Mouse (Mus musculus): ENCODE data around the gene Gm44973. TPM values are rescaled to one million over a fixed set of nuclear protein-coding genes. Genes with fewer than 3 reads are reported as not detected.

Gm44973 gene
- not detected in 2 replicates for polyA plus RNA-seq (2012; rRNA removed; ENCODE audit: low replicate concordance)

GRCm38 (mm10) chr7:5015118-5016001 is at the start of gene Gm44973:
Gene Gm44973, plus strand, starts transcription at chr7:5015496.

GRCm38 (mm10) chr7:4971068-4971467 is 44.2 kb upstream of the Gm44973 start, which contains the start of gene Sbk3:
Gene Sbk3, minus strand, starts transcription at chr7:4971168.

GRCm38 (mm10) chr7:4996003-4996895 is 19.0 kb upstream of the Gm44973 start, which contains the start of gene Zfp579:
Gene Zfp579, minus strand, starts transcription at chr7:4996158.

GRCm38 (mm10) chr7:5014251-5015117 is 812 bp upstream of the Gm44973 start, which contains the start of the genes Zfp524 and Fiz1:
Gene Zfp524, plus strand, starts transcription at chr7:5014415.
Gene Fiz1, minus strand, starts transcription at chr7:5014697.

GRCm38 (mm10) chr7:5020000-5020681 is 4.8 kb downstream of the Gm44973 start, which contains the start of the genes Zfp865 and Ccdc106:
Gene Zfp865, plus strand, starts transcription at chr7:5020376.
Gene Ccdc106, plus strand, starts transcription at chr7:5020553.

GRCm38 (mm10) chr7:5033818-5034217 is 18.5 kb downstream of the Gm44973 start, which contains the start of gene 4632433K11Rik:
Gene 4632433K11Rik, plus strand, starts transcription at chr7:5034118.

GRCm38 (mm10) chr7:5038109-5038732 is 22.9 kb downstream of the Gm44973 start, which contains the start of gene Zfp784:
Gene Zfp784, minus strand, starts transcription at chr7:5038446.

GRCm38 (mm10) chr7:5051193-5052192 is 36.2 kb downstream of the Gm44973 start, which contains the start of gene Zfp580:
Gene Zfp580, plus strand, starts transcription at chr7:5051538.

GRCm38 (mm10) chr7:5061774-5062359 is 46.6 kb downstream of the Gm44973 start, which contains the start of gene U2af2:
Gene U2af2, plus strand, starts transcription at chr7:5062143.

GRCm38 (mm10) chr7:5080010-5080751 is 64.9 kb downstream of the Gm44973 start, which contains the start of gene Epn1:
Gene Epn1, plus strand, starts transcription at chr7:5080235.

Other genes with a start within 250 kb of the Gm44973 start
- gene Fam71e2, start 244.2 kb upstream of the Gm44973 start, polyA plus RNA-seq (2012; rRNA removed; ENCODE audit: low replicate concordance) = not detected in 2 replicates
- gene Il11, start 232.6 kb upstream of the Gm44973 start, polyA plus RNA-seq (2012; rRNA removed; ENCODE audit: low replicate concordance) = 0.21 and 0.53 TPM in 2 replicates
- not detected in 2 replicates for gene Tmem190, start 232.6 kb upstream of the Gm44973 start, polyA plus RNA-seq (2012; rRNA removed; ENCODE audit: low replicate concordance)
- 245 and 842 TPM in 2 replicates for gene Tmem238, start 225.8 kb upstream of the Gm44973 start, polyA plus RNA-seq (2012; rRNA removed; ENCODE audit: low replicate concordance)
- 347 and 393 TPM in 2 replicates for gene Rpl28, start 222.6 kb upstream of the Gm44973 start, polyA plus RNA-seq (2012; rRNA removed; ENCODE audit: low replicate concordance)
- gene Ube2s, start 202.9 kb upstream of the Gm44973 start, polyA plus RNA-seq (2012; rRNA removed; ENCODE audit: low replicate concordance) = 184 and 256 TPM in 2 replicates
- 0.19 and 3.1 TPM in 2 replicates for gene Shisa7, start 170.8 kb upstream of the Gm44973 start, polyA plus RNA-seq (2012; rRNA removed; ENCODE audit: low replicate concordance)
- 31.8 and 33.1 TPM in 2 replicates for gene Isoc2b, start 145.2 kb upstream of the Gm44973 start, polyA plus RNA-seq (2012; rRNA removed; ENCODE audit: low replicate concordance)
- gene Isoc2a, start 138.3 kb upstream of the Gm44973 start, polyA plus RNA-seq (2012; rRNA removed; ENCODE audit: low replicate concordance) = 34.1 and 38.8 TPM in 2 replicates
- not detected in 2 replicates for gene Gm36210, start 109.0 kb upstream of the Gm44973 start, polyA plus RNA-seq (2012; rRNA removed; ENCODE audit: low replicate concordance)
- 26.2 and 34.2 TPM in 2 replicates for gene Zfp628, start 100.3 kb upstream of the Gm44973 start, polyA plus RNA-seq (2012; rRNA removed; ENCODE audit: low replicate concordance)
- 8.4 and 8.7 TPM in 2 replicates for gene Nat14, start 93.5 kb upstream of the Gm44973 start, polyA plus RNA-seq (2012; rRNA removed; ENCODE audit: low replicate concordance)
- gene Ssc5d, start 89.7 kb upstream of the Gm44973 start, polyA plus RNA-seq (2012; rRNA removed; ENCODE audit: low replicate concordance) = 2.7 and 4.6 TPM in 2 replicates
- not detected in 2 replicates for gene Sbk2, start 51.1 kb upstream of the Gm44973 start, polyA plus RNA-seq (2012; rRNA removed; ENCODE audit: low replicate concordance)
- gene Sbk3, start 44.3 kb upstream of the Gm44973 start, polyA plus RNA-seq (2012; rRNA removed; ENCODE audit: low replicate concordance) = 0.02 TPM in 1 of 2 replicates, not detected in the other
- 39.0 and 47.9 TPM in 2 replicates for gene Zfp579, start 19.3 kb upstream of the Gm44973 start, polyA plus RNA-seq (2012; rRNA removed; ENCODE audit: low replicate concordance)
- gene Zfp524, start 1.1 kb upstream of the Gm44973 start, polyA plus RNA-seq (2012; rRNA removed; ENCODE audit: low replicate concordance) = 46.4 and 57.1 TPM in 2 replicates
- 24.9 and 25.9 TPM in 2 replicates for gene Fiz1, start 799 bp upstream of the Gm44973 start, polyA plus RNA-seq (2012; rRNA removed; ENCODE audit: low replicate concordance)
- gene Zfp865, start 4.9 kb downstream of the Gm44973 start, polyA plus RNA-seq (2012; rRNA removed; ENCODE audit: low replicate concordance) = 29.9 and 32.6 TPM in 2 replicates
- gene Ccdc106, start 5.1 kb downstream of the Gm44973 start, polyA plus RNA-seq (2012; rRNA removed; ENCODE audit: low replicate concordance) = 1.6 and 2.3 TPM in 2 replicates
- not detected in 2 replicates for gene 4632433K11Rik, start 18.6 kb downstream of the Gm44973 start, polyA plus RNA-seq (2012; rRNA removed; ENCODE audit: low replicate concordance)
- gene Zfp784, start 22.9 kb downstream of the Gm44973 start, polyA plus RNA-seq (2012; rRNA removed; ENCODE audit: low replicate concordance) = 6.7 and 8.4 TPM in 2 replicates
- 18.1 and 22.7 TPM in 2 replicates for gene Zfp580, start 36.0 kb downstream of the Gm44973 start, polyA plus RNA-seq (2012; rRNA removed; ENCODE audit: low replicate concordance)
- 108 and 110 TPM in 2 replicates for gene U2af2, start 46.6 kb downstream of the Gm44973 start, polyA plus RNA-seq (2012; rRNA removed; ENCODE audit: low replicate concordance)
- 442 and 660 TPM in 2 replicates for gene Epn1, start 64.7 kb downstream of the Gm44973 start, polyA plus RNA-seq (2012; rRNA removed; ENCODE audit: low replicate concordance)
- gene Rfpl4, start 101.5 kb downstream of the Gm44973 start, polyA plus RNA-seq (2012; rRNA removed; ENCODE audit: low replicate concordance) = not detected in 2 replicates
- gene Rasl2-9, start 110.5 kb downstream of the Gm44973 start, polyA plus RNA-seq (2012; rRNA removed; ENCODE audit: low replicate concordance) = 0.21 and 0.47 TPM in 2 replicates
- gene Vmn1r55, start 134.2 kb downstream of the Gm44973 start, polyA plus RNA-seq (2012; rRNA removed; ENCODE audit: low replicate concordance) = not detected in 2 replicates
- not detected in 2 replicates for gene Vmn1r56, start 181.3 kb downstream of the Gm44973 start, polyA plus RNA-seq (2012; rRNA removed; ENCODE audit: low replicate concordance)
- gene Vmn1r57, start 203.0 kb downstream of the Gm44973 start, polyA plus RNA-seq (2012; rRNA removed; ENCODE audit: low replicate concordance) = not detected in 2 replicates